Mouse (Mus musculus): Measurements from ENCODE around the gene Bag3.
"Not testable (repeated sequence)": the region's sequence is repeated elsewhere in the genome, so short reads cannot be mapped to it uniquely, and the experiment has no call there.

The Bag3 gene

DNA sequence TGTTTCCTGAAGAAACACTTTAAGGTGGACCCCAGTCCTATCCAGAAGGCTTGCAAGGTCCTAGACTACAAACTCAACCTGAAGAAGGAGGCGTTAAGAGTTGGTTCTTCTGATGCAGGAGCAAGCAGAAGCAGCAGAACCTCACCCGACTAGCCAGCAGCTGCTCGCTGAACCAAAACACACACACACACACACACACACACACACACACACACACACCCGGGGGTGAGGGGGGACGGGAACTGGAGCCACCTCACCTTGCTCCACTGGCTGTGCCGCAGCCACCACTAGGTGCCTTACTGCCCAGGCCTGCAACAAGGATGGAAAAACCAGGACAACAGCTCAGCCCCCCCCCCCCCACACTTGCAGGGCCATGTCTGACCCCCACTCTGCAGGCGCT lies 42.9 kb downstream of the Bag3 start:
- no peak for DNase-seq (ENCODE audit: inconsistent age in 2 of 2, low spot score in 1 of 2)

- DNase-seq (ENCODE audit: inconsistent age in 2 of 2, low spot score in 1 of 2): no peak
Measured at GRCm38 (mm10) chr7:128567561-128568244, 44.3 kb downstream of the Bag3 start.

DNA sequence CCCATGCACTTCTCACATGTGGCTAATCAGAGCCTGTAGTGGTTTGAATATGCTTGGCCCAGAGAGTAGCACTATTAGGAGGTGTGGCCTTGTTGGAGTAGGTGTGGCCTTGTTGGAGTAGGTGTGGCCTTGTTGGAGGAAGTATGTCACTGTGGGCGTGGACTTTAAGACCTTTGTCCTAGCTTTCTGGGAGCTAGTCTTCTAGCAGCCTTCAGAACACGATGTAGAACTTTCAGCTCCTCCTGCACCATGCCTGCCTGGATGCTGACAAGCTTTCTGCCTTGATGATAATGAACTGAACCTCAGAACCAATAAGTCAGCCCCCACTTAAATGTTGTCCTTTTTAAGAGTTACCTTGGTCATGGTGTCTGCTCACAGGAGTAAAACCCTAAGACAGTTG lies 46.0 kb downstream of the Bag3 start:
- not testable (repeated sequence) for DNase-seq (ENCODE audit: inconsistent age in 2 of 2, low spot score in 1 of 2)

DNA sequence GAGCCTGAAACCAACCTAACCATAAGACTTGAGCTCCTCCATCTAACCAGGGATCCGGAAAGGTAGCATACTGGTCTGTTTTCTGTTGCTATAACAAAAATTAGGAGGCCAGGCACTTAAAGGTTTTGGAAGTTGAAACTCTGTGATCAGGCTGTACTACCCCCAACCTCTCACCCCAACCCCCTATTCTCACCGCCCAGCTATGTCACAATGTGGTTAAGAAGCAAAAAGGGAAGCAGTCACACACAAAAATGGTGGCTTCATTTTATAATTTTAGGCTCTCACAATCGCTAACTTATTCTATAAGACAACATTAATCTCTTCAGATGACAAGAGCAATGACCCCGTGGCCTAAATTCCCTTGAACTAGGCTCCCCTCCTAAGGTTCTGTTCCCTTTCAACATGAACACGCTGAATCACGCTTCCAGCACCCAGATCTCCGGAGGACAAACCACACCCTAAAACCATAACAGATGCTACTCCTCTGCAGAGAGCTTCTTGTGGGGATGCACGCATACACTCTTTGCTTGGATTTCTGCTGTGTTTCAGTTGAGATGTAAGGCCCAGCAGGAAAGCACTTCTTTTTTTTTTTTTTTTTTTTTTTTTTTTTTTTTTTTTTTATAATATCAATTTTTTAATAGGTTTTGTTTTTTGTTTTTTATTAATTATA lies 46.7 kb downstream of the Bag3 start:
- DNase-seq (ENCODE audit: inconsistent age in 2 of 2, low spot score in 1 of 2): no peak

GRCm38 (mm10) chr7:128570657-128571056 lies 47.2 kb downstream of the Bag3 start:
- DNase-seq (ENCODE audit: inconsistent age in 2 of 2, low spot score in 1 of 2): not testable (repeated sequence)

DNA sequence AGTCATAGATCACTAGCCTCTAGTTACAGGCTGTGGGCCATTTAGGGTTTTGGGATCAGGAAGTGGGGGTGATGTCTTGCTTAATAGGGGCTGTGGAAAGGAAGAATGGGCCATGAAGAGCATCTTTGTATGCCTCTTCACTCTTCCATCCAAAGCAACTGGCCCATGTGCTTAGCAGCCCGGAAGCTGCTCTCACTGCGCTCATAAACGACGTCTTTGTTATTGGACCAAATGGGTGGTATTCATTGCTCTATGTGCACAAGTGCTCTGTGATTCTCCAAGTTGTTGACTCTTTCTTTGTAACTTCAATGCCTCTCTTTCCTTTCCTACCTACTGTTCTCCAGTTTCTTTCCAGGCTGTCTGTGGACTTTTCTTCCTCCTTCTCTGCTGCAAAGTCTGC lies 48.6 kb downstream of the Bag3 start:
- no peak for DNase-seq (ENCODE audit: inconsistent age in 2 of 2, low spot score in 1 of 2)

GRCm38 (mm10) chr7:128575211-128575610 lies 51.8 kb downstream of the Bag3 start:
- DNase-seq (ENCODE audit: inconsistent age in 2 of 2, low spot score in 1 of 2): peak; percentile 65 to 81

DNA sequence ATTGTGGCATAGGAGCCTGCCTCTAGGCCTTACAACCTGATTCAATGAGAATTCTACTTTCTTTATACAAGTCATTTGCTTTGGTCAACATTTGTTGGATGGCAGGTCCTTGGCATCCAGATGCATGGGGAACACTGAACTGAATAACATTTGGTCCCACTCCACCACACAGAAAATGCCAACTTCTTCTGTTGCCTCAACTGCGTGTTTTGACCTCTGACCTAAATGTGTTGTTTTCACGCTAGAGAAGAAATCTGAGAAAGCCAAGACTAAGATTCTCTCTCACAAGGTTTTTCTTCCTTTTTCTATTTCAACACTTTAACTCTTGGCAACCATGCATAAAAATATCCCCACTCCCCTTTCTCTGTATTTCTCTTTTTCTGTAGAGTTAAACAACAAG lies 52.4 kb downstream of the Bag3 start:
- peak in 1 of 2 experiments; percentile 45 for DNase-seq (ENCODE audit: inconsistent age in 2 of 2, low spot score in 1 of 2)

GRCm38 (mm10) chr7:128577607-128578006 lies 54.2 kb downstream of the Bag3 start:
- no peak for DNase-seq (ENCODE audit: inconsistent age in 2 of 2, low spot score in 1 of 2)

- DNase-seq (ENCODE audit: inconsistent age in 2 of 2, low spot score in 1 of 2): no peak
Measured at GRCm38 (mm10) chr7:128578199-128578945, 55.0 kb downstream of the Bag3 start.

DNA sequence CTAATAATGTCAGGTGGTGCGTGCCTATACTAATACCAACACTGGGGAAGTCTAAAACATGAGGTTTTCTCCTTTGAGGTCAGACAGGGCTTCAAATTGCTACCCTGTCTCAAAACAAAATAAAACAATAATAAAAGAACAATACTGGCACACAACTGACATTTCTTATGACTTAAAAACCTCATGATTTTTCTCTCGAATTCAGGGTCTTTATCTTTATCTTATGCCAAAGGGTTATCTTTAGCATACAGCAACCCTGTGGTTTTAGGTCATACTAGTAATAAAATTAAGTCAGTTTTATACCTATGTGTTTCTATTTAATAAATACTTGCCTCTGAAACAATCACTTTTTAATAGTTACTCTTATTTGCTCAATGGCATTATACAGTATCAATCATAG lies 56.0 kb downstream of the Bag3 start:
- no peak for DNase-seq (ENCODE audit: inconsistent age in 2 of 2, low spot score in 1 of 2)

DNA sequence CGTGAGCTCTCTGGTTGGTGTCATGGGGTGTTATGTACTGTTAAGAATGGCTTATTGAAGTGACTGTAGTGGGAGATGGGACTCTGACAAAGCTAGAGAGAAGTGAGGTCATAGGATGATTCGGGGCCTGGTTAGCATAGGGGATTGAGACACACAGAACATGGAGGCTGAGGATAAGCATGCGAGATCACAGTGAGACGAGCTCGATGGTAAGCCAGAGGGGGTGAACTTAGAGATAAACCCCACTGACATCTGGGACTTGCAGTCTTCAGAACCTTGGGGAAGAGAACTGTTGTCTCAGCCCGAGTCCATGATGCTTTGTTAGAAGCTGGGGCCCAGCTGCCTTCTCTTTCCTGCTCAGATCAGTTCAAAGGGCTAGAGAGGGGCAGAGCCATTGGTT lies 56.9 kb downstream of the Bag3 start:
- DNase-seq (ENCODE audit: inconsistent age in 2 of 2, low spot score in 1 of 2): no peak

DNA sequence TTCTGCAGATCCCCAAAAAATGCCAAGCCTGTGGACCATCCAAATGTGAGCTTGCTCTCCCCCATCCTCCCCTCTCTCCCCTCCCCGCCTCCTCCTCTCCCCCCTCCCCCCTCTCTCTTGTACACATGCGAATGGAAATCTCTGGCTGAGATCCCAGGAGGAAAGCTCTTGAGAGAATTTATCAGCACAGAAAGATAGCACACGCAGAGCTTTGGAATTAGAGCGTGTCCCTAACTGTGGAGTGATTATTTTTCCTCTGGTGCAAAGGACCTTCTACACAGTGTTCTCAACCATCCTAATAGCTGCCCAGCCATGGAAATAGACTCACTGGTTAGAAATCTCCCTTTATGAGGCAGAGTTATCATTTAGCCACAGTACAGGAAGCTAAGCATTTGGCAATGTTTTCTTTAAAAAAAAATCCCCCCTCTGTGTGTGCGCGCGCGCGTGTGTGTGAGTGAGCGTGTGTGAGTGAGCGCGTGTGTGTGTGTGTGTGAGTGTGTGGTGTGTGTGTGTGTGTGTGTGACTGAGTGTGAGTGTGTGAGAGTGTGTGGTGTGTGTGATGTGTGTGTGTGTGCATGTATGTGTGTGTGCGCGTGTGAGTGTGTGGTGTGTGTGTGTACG lies 58.6 kb downstream of the Bag3 start:
- DNase-seq (ENCODE audit: inconsistent age in 2 of 2, low spot score in 1 of 2): no peak

- peak; percentile 70 to 86 for DNase-seq (ENCODE audit: inconsistent age in 2 of 2, low spot score in 1 of 2)
Measured at GRCm38 (mm10) chr7:128583213-128583948, 60.0 kb downstream of the Bag3 start.

- no peak for DNase-seq (ENCODE audit: inconsistent age in 2 of 2, low spot score in 1 of 2)
Measured at GRCm38 (mm10) chr7:128587334-128587933, 64.0 kb downstream of the Bag3 start.

GRCm38 (mm10) chr7:128591345-128592084 lies 68.1 kb downstream of the Bag3 start:
- DNase-seq (ENCODE audit: inconsistent age in 2 of 2, low spot score in 1 of 2): peak; percentile 29 to 54

- DNase-seq (ENCODE audit: inconsistent age in 2 of 2, low spot score in 1 of 2): peak; percentile 76 to 82
Measured at GRCm38 (mm10) chr7:128592118-128592935, 68.9 kb downstream of the Bag3 start.

- no peak for DNase-seq (ENCODE audit: inconsistent age in 2 of 2, low spot score in 1 of 2)
Measured at GRCm38 (mm10) chr7:128592936-128593241, 69.5 kb downstream of the Bag3 start.

DNA sequence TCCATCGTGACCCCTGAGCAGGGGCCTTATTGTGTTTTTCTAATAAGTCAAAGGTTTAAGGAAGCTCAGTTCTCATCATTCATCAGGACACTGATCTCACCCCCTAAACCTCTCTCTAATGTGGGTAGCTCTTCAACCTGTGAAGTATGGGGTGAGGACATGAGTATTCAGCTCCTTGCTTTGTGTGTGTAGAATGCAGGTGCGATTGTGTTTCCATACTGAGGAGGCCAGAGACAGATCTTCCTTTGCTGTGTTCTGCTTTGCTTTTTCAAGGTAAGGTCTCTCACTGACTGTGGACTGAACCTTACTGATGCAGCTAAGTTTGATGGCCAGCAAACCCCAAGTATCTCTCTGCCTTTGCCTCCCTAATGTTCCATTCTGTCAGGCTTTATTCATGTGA lies 72.9 kb downstream of the Bag3 start:
- DNase-seq (ENCODE audit: inconsistent age in 2 of 2, low spot score in 1 of 2): no peak

Measured in adrenal gland, adult (tissue).